Mouse (Mus musculus) lung, embryonic 16.5 days (tissue): ENCODE data around the gene Faf1. TPM values are rescaled to one million over a fixed set of nuclear protein-coding genes. Genes with fewer than 3 reads are reported as not detected.

Experiments
- ATAC-seq: fragments of 200-750 bp; cut with Nextera tagmentation; 2 replicates; pipeline ENCODE4 v1.8.0; 2017; ENCODE audit warnings: low read depth, mild to moderate bottlenecking, moderate library complexity
- H3K27ac ChIP-seq: fragments of 300-500 bp; sonication (generic); 2 replicates; pipeline ENCODE4 v1.5.1; 2014; ENCODE audit warnings: mild to moderate bottlenecking, control low read depth, low read length
- H3K27me3 ChIP-seq: fragments of 300-500 bp; sonication (generic); 2 replicates; pipeline ENCODE4 v1.6.1; 2014; ENCODE audit warnings: low read depth, low read length, mixed read lengths; ENCODE audit not compliant: control insufficient read depth, insufficient read depth
- H3K36me3 ChIP-seq: fragments of 300-500 bp; sonication (generic); 2 replicates; pipeline ENCODE4 v1.6.1; 2014; ENCODE audit warnings: low read length; ENCODE audit not compliant: control insufficient read depth, insufficient read depth
- H3K4me1 ChIP-seq: fragments of 300-500 bp; sonication (generic); replicated peaks from 2 replicates; pipeline ENCODE4 v1.6.1; 2014; ENCODE audit warnings: low read length, mixed read lengths; ENCODE audit not compliant: control insufficient read depth, insufficient read depth
- H3K4me2 ChIP-seq: fragments of 300-500 bp; sonication (generic); 2 replicates; pipeline ENCODE4 v1.6.1; 2014; ENCODE audit warnings: low read depth, low read length, control low read depth
- H3K4me3 ChIP-seq: fragments of 300-500 bp; sonication (generic); 2 replicates; pipeline ENCODE4 v1.5.1; 2014; ENCODE audit warnings: mild to moderate bottlenecking, low read length, control low read depth
- H3K9ac ChIP-seq: fragments of 300-500 bp; sonication (generic); 2 replicates; pipeline ENCODE4 v1.6.1; 2014; ENCODE audit warnings: low read length, control low read depth
- H3K9me3 ChIP-seq: fragments of 300-500 bp; sonication (generic); 2 replicates; pipeline ENCODE4 v1.6.1; 2016; ENCODE audit warnings: low read length; ENCODE audit not compliant: control insufficient read depth
- WGBS: fragments of 180-500 bp; shearing (Covaris S2); extraction: QIAGEN DNeasy Blood & Tissue Kit; methylation state at CpG from one replicate; pipeline ENCODE4 v1.1.7; 2014; 5-methylcytosine and 5-hydroxymethylcytosine counted together
- polyA plus RNA-seq: library from polyadenylated mRNA; unstranded; fragments of >200 nt; fragmentation: Nextera tagmentation; extraction: Ambion mirVana; gene quantifications from 2 replicates; pipeline ENCODE4 v1.2.1, GENCODE M21; 2015

The Faf1 gene
- polyA plus RNA-seq, 1 experiment from 2014 or later: 20.9 TPM

- peaks cover 72% of the 10 kb centered on the region for H3K27me3 ChIP-seq
- H3K9ac ChIP-seq: no peak overlapping the region
- no peaks in the 10 kb centered on the region for H3K36me3 ChIP-seq
- no peak for ATAC-seq
- no peak overlapping the region for H3K27ac ChIP-seq
- H3K4me1 ChIP-seq: no peaks in the 10 kb centered on the region
- WGBS: 35% methylated on average over 6 of the region's 6 CpGs
- H3K4me3 ChIP-seq: no peak overlapping the region
- H3K9me3 ChIP-seq: no peaks in the 10 kb centered on the region
- H3K4me2 ChIP-seq: no peak overlapping the region
Measured at GRCm38 (mm10) chr4:109989213-109989612, 312.8 kb downstream of the Faf1 start.

- no peak for ATAC-seq
- Histone ChIP-seq H3K4me2 (no peak overlapping the region), H3K9ac (no peak overlapping the region), H3K9me3 (no peaks in the 10 kb centered on the region), H3K4me3 (no peak overlapping the region), H3K27ac (no peak overlapping the region), H3K27me3 (no peaks in the 10 kb centered on the region), H3K36me3 (no peaks in the 10 kb centered on the region), H3K4me1 (no peaks in the 10 kb centered on the region)
- 83% methylated on average over 1 of the region's 1 CpGs for WGBS
Measured at GRCm38 (mm10) chr4:110006044-110006443, 329.7 kb downstream of the Faf1 start.

Other genes starting within 250 kb of the Faf1 start
- gene Rnf11, start 191.9 kb upstream of the Faf1 start, polyA plus RNA-seq: 35.9 and 36.2 TPM in 2 replicates
- not detected in 2 replicates for gene 4930522H14Rik, start 145.3 kb upstream of the Faf1 start, polyA plus RNA-seq
- 15.6 and 16.0 TPM in 2 replicates for gene Cdkn2c, start 9.4 kb upstream of the Faf1 start, polyA plus RNA-seq